In the genomic region with DNA sequence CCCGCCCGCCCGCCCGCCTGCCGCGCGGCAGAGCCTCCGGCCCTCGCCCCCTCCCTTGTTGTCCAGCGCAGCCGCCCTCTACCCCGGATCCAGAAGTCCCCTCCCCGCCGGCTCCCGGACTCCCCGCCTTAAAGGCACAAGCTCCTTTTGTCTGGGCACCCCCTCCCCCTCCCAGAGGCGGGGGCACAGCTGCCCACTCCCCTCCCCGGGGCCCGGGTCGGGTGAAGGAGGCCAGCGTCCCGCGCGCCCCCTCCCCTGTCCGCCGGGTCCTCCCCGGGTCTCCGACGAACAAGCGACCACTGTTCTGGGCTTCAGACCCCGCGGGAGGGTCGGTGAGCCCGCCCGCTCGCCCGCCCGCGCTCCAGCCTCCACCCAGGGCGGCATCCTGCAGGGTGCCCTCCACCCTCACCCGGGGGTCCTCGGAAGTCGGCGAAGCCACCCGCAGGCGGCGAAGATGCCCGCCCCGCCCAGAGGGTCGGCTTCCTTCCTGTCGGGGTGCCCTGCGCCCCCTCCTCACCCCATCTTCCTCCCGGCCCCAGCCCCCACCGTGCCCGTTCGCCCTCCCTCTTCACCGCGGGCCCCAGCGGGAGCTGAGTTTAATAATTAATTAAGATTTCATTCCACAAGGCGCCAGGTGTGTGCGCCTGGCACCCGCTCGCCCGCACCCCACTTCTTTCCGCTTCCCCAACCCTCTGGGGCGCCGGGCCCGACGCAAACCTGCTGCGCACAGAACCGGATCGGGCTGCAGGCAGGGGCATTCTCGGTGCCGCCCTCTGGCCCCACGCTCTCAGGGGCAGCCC, we compare ENCODE assay signal across 8 mouse cellular contexts. TPM values are rescaled to one million over a fixed set of nuclear protein-coding genes. Genes with fewer than 3 reads are reported as not detected.
DNase-seq lines count a peak whose midpoint lies in the region; ATAC-seq lines count a peak whose summit lies in the region.

A gene (minus strand): TSS at position 746 of the 800 bp plus-strand sequence.

- H3K4me3 ChIP-seq in hindbrain, embryonic 15.5 days = peak within 1 kb of the TSS; percentile 81

- peak; percentile 82 for ATAC-seq in hindbrain, embryonic 15.5 days (ENCODE audit: low FRiP score, low read depth)

- peak within 1 kb of the TSS; percentile 92 for H3K4me2 ChIP-seq in hindbrain, embryonic 15.5 days

- peak within 1 kb of the TSS; percentile 87 for H3K27ac ChIP-seq in hindbrain, embryonic 15.5 days (replicated peaks)

- peaks cover under 1% of the 10 kb centered on the region; the same call in 1 of the 2 replicates for H3K36me3 ChIP-seq in hindbrain, embryonic 15.5 days

- H3K4me1 ChIP-seq in hindbrain, embryonic 15.5 days (replicated peaks) = peaks cover 32% of the 10 kb centered on the region

- WGBS in hindbrain, embryonic 15.5 days = 2% methylated on average over 54 of the region's 75 CpGs

- H3K27me3 ChIP-seq in hindbrain, embryonic 15.5 days = no peaks in the 10 kb centered on the region

- peak; percentile 66 to 72 for DNase-seq in adrenal gland, adult 18-20 months (ENCODE audit: low spot score in 2 of 2)
- DNase-seq in embryo, embryonic 10 days (ENCODE audit: low spot score) = peak; percentile 86
- DNase-seq in gastrocnemius, adult 8-10 months (ENCODE audit: low spot score in 2 of 2) = peak; percentile 58 to 60
- DNase-seq in left cerebral cortex, adult 18-20 months (ENCODE audit: low spot score in 2 of 2) = peak; percentile 64 to 77
- DNase-seq in lung, postnatal 36 days = peak; percentile 85
- peak; percentile 68 for DNase-seq in right cerebral cortex, adult 18-20 months
- DNase-seq in urinary bladder, postnatal 4 days (ENCODE audit: low spot score in 2 of 2) = peak; percentile 76 to 82

- no peaks in the 10 kb centered on the region for H3K9me3 ChIP-seq in hindbrain, embryonic 15.5 days

- H3K9ac ChIP-seq in hindbrain, embryonic 15.5 days = peak within 1 kb of the TSS; percentile 91

RNA-seq across cellular contexts. Expression of the gene that starts here (rescaled TPM):
- total RNA-seq in adrenal gland, adult 18-20 months (2021) = 10 to 100 TPM; 48.7 to 83.1 TPM
- total RNA-seq in gastrocnemius, adult 8-10 months (2022) = 10 to 100 TPM; 13.4 to 21.4 (median 19.1) TPM
- 10.6 and 13.1 TPM in 2 replicates for polyA plus RNA-seq in hindbrain, embryonic 15.5 days (2015; fragmentation: Nextera tagmentation; extraction: Ambion mirVana)
- total RNA-seq in left cerebral cortex, adult 18-20 months (2021) = 10 to 100 TPM; 45.8 to 49.7 TPM

Comparison
In these comparisons a context has a peak if more than half of its experiments do, and no peak if none do; other contexts are left out.
1. Peak in every context shown above with its lines: DNase-seq, ATAC-seq, H3K4me3 ChIP-seq and H3K27ac ChIP-seq.